7 mouse cellular contexts compared by ENCODE assay signal in genomic region chr13:49058528-49058927, GRCm38 (mm10).
DNase-seq lines count a peak whose midpoint lies in the region.

No protein-coding gene starts in this region.

- WGBS in large intestine, adult 2 months, result 76% methylated on average over 4 of the region's 4 CpGs

- DNase-seq in left cerebral cortex, postnatal 4 days, result peak; percentile 55
- DNase-seq in left cerebral cortex, adult 9 months (ENCODE audit: low spot score in 2 of 2), result no peak
- DNase-seq in adrenal gland, adult 8-10 months, result peak; percentile 21
- DNase-seq in cerebellum, postnatal 25 days, result peak; percentile 50 to 68
- peak; percentile 2 for DNase-seq in large intestine, adult 2 months (ENCODE audit: low read depth, low spot score)
- DNase-seq in right cerebral cortex, postnatal 25 days, result no peak
- no peak for DNase-seq in layer of hippocampus, adult 9-10 months (ENCODE audit: low spot score)

- intact Hi-C loops in left cerebral cortex, postnatal 4 days (cut with DNase I), result loop anchor here (10.0 kb wide), 1 partner anchor 116 kb away; no protein-coding TSS in a partner anchor

Comparison
In these comparisons a context has a peak if more than half of its experiments do, and no peak if none do; other contexts are left out.
1. DNase-seq: peak in left cerebral cortex, postnatal 4 days (single experiment), adrenal gland, adult 8-10 months (single experiment), cerebellum, postnatal 25 days (2 of 2) and large intestine, adult 2 months (single experiment); none in left cerebral cortex, adult 9 months (0 of 2), right cerebral cortex, postnatal 25 days (single experiment) and layer of hippocampus, adult 9-10 months (single experiment).